Mouse (Mus musculus): ENCODE data around the gene Rbm26. TPM values are rescaled to one million over a fixed set of nuclear protein-coding genes. Genes with fewer than 3 reads are reported as not detected.

Gene Rbm26
- polyA plus RNA-seq, 1 experiment from 2014 or later, result 19.2 TPM

- WGBS (ENCODE audit: insufficient replicate concordance), result 54% methylated on average over 8 of the region's 8 CpGs
- H3K9me3 ChIP-seq (replicated peaks), result no peaks in the 10 kb centered on the region
These were observed 92.3 kb downstream of the Rbm26 start for GRCm38 (mm10) chr14:105084757-105085330.

DNA sequence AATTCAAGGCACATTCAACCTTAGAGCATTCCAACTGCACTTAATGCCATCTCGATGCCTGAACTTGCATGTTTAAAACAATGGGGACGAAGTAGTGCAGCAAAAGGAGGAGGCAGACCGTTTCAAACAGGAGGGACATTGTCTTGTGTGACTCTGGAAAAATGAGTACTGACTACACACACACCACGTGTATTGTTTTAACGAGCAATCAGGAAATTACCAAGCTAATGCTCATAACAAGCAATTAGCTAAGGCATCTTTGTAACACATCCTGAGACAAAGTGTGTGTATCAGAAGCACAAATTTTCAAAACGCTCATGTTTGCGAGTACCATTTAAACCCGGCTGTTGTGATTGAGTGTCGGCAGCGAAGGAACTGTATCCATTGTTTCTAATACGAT is 93.0 kb downstream of the Rbm26 start:
- H3K9me3 ChIP-seq (replicated peaks), result no peaks in the 10 kb centered on the region
- no peak overlapping the region for H3K27ac ChIP-seq
- H3K9ac ChIP-seq, result no peak overlapping the region
- no peaks in the 10 kb centered on the region for H3K4me1 ChIP-seq
- H3K27me3 ChIP-seq (replicated peaks), result no peaks in the 10 kb centered on the region
- ATAC-seq, result no peak
- WGBS (ENCODE audit: insufficient replicate concordance), result 76% methylated on average over 11 of the region's 11 CpGs
- H3K36me3 ChIP-seq, result no peaks in the 10 kb centered on the region
- no peak overlapping the region for H3K4me3 ChIP-seq
- no peak overlapping the region for H3K4me2 ChIP-seq

More at GRCm38 (mm10) chr14:105084757-105085330, 92.3 kb downstream of the Rbm26 start:
- Histone ChIP-seq H3K9ac (no peak overlapping the region), H3K27ac (no peak overlapping the region), H3K36me3 (no peaks in the 10 kb centered on the region), H3K27me3 (replicated peaks) (no peaks in the 10 kb centered on the region), H3K4me2 (no peak overlapping the region), H3K4me1 (no peaks in the 10 kb centered on the region), H3K4me3 (no peak overlapping the region)
- ATAC-seq, result no peak

DNA sequence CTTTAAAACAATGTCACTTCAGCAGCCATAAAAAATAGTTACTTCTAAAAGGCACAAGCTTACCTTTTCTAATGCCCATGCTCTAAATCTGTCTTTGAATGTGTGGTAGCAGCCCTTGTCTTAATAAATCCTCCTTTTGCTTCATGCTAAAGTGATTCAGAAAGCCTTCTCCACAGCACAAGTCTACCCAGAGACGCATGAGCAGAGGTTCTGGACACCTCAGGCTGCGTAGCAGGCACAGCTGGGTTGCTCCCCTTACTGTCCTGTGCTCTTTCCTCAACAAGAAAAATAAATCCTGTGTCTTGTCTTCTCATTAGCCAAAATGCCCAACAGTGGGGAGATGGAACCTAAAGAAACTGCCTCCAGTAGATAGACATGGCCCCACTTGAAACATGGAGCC is 102.4 kb downstream of the Rbm26 start:
- Histone ChIP-seq H3K27me3 (replicated peaks) (no peaks in the 10 kb centered on the region), H3K9me3 (replicated peaks) (no peaks in the 10 kb centered on the region)
- 80% methylated on average over 2 of the region's 2 CpGs for WGBS (ENCODE audit: insufficient replicate concordance)

DNA sequence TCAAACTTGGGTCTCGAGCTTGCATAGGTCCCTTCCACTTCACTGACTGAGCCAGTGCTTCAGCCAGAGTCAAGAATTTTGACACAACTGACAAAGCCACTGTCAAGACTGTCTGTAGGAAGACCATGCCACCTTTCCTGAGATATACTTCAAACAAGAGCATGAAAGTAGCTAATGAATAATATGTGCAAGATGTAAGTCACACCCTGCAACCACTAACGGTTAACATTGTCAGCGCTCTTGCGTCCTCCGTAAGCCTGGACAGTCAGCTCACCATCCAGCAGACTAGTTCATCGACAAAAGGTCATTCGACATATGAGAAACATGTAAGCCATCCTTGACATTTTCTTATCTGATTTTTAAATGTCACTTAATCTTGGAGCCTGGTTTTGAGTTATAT is 102.8 kb downstream of the Rbm26 start:
- no peaks in the 10 kb centered on the region for H3K9me3 ChIP-seq (replicated peaks)
- no peak overlapping the region for H3K27ac ChIP-seq
- no peaks in the 10 kb centered on the region for H3K4me1 ChIP-seq
- ATAC-seq, result no peak
- H3K4me3 ChIP-seq, result no peak overlapping the region
- no peak overlapping the region for H3K9ac ChIP-seq
- H3K4me2 ChIP-seq, result no peak overlapping the region
- H3K27me3 ChIP-seq (replicated peaks), result no peaks in the 10 kb centered on the region
- WGBS (ENCODE audit: insufficient replicate concordance), result 84% methylated on average over 7 of the region's 7 CpGs
- H3K36me3 ChIP-seq, result no peaks in the 10 kb centered on the region

More for the DNA sequence above, 102.4 kb downstream of the Rbm26 start:
- ATAC-seq, result no peak
- H3K27ac ChIP-seq, result no peak overlapping the region
- H3K9ac ChIP-seq, result no peak overlapping the region
- no peak overlapping the region for H3K4me2 ChIP-seq
- no peaks in the 10 kb centered on the region for H3K36me3 ChIP-seq
- H3K4me3 ChIP-seq, result no peak overlapping the region
- H3K4me1 ChIP-seq, result no peaks in the 10 kb centered on the region

DNA sequence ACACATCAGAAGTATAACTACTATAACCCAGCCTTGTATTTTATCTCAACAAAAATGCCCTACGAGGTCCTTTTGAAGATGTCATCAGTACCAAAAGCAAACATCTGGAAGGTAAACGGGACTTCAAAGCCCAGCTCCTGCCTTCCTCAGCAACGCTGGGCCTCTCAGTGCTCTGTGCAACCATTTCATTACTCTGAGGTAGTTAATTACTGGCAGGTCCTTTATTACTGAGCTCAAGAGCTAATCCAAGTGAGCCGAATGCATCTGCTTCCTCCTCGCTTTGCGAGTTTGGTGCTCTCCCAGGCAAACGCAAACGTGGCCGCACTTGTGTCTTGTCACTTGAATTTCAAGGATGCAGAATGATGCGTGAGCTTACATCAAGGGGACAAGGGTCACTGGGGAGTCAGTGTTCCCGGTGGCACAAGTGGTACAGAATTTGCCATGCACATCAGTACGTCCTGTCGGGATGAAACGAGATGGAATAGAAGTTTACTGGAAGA is 106.1 kb downstream of the Rbm26 start:
- Histone ChIP-seq H3K4me2 (no peak overlapping the region), H3K27ac (no peak overlapping the region), H3K9ac (no peak overlapping the region), H3K27me3 (replicated peaks) (no peaks in the 10 kb centered on the region), H3K4me1 (no peaks in the 10 kb centered on the region), H3K36me3 (no peaks in the 10 kb centered on the region), H3K4me3 (no peak overlapping the region), H3K9me3 (replicated peaks) (no peaks in the 10 kb centered on the region)
- ATAC-seq, result no peak
- 68% methylated on average over 14 of the region's 14 CpGs for WGBS (ENCODE audit: insufficient replicate concordance)

DNA sequence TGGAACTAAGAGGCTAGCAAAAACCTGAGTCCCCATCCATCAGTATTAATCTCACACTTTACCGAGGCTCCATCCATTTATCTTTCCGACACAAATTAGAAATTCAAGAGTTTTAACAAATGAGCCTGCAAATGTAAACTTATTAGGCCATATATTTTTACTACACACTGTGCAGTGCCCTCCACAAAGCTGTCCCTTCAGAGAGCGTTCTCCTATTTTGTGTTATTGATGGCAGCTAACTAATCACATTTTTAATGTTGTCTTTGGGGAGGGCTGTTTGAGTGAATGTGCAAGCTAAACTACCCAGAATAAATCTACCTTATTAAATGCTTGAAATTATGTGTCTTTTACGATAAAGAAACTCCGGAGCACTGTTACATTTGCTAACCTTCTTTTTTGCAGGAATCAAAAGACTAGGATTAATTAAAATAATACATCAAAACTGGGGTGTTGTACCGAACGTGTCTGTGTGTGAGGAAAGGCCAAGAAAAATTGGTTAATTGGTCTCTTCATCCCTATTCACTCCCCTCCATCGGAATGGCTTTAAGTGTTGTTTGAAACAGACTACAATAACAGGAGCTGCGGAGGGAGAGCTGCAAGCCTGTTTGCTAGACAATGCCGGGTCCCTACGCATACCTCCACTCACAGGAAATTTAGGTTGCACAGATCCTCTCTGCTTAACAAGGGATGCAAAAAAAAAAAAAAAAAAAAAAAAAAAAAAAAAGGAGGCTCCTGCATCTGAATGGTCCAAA is 106.7 kb downstream of the Rbm26 start:
- H3K9ac ChIP-seq, result no peak overlapping the region
- no peaks in the 10 kb centered on the region for H3K9me3 ChIP-seq (replicated peaks)
- no peaks in the 10 kb centered on the region for H3K4me1 ChIP-seq
- WGBS (ENCODE audit: insufficient replicate concordance), result 68% methylated on average over 11 of the region's 11 CpGs
- no peak overlapping the region for H3K27ac ChIP-seq
- ATAC-seq, result no peak
- H3K27me3 ChIP-seq (replicated peaks), result no peaks in the 10 kb centered on the region
- H3K36me3 ChIP-seq, result no peaks in the 10 kb centered on the region
- no peak overlapping the region for H3K4me3 ChIP-seq
- H3K4me2 ChIP-seq, result no peak overlapping the region

- H3K27me3 ChIP-seq (replicated peaks), result no peaks in the 10 kb centered on the region
- ATAC-seq, result no peak
- no peaks in the 10 kb centered on the region for H3K4me1 ChIP-seq
- no peak overlapping the region for H3K4me2 ChIP-seq
- no peak overlapping the region for H3K4me3 ChIP-seq
- no peaks in the 10 kb centered on the region for H3K9me3 ChIP-seq (replicated peaks)
- 67% methylated on average over 5 of the region's 5 CpGs for WGBS (ENCODE audit: insufficient replicate concordance)
- H3K27ac ChIP-seq, result no peak overlapping the region
- H3K9ac ChIP-seq, result no peak overlapping the region
- H3K36me3 ChIP-seq, result no peaks in the 10 kb centered on the region
These were observed 109.1 kb downstream of the Rbm26 start for GRCm38 (mm10) chr14:105068060-105068459.

GRCm38 (mm10) chr14:105064243-105064642 is 112.9 kb downstream of the Rbm26 start:
- no peak overlapping the region for H3K9ac ChIP-seq

GRCm38 (mm10) chr14:105061230-105061629 is 115.9 kb downstream of the Rbm26 start:
- no peaks in the 10 kb centered on the region for H3K27me3 ChIP-seq (replicated peaks)
- no peak overlapping the region for H3K4me2 ChIP-seq
- H3K4me1 ChIP-seq, result no peaks in the 10 kb centered on the region
- 62% methylated on average over 2 of the region's 2 CpGs for WGBS (ENCODE audit: insufficient replicate concordance)
- H3K9ac ChIP-seq, result no peak overlapping the region
- H3K9me3 ChIP-seq (replicated peaks), result no peaks in the 10 kb centered on the region
- H3K4me3 ChIP-seq, result no peak overlapping the region
- ATAC-seq, result no peak
- H3K27ac ChIP-seq, result no peak overlapping the region
- no peaks in the 10 kb centered on the region for H3K36me3 ChIP-seq

More at GRCm38 (mm10) chr14:105064243-105064642, 112.9 kb downstream of the Rbm26 start:
- Histone ChIP-seq H3K4me1 (no peaks in the 10 kb centered on the region), H3K27ac (no peak overlapping the region), H3K36me3 (no peaks in the 10 kb centered on the region), H3K27me3 (replicated peaks) (no peaks in the 10 kb centered on the region), H3K9me3 (replicated peaks) (no peaks in the 10 kb centered on the region), H3K4me3 (no peak overlapping the region), H3K4me2 (no peak overlapping the region)
- no peak for ATAC-seq
- 47% methylated on average over 1 of the region's 1 CpGs for WGBS (ENCODE audit: insufficient replicate concordance)

DNA sequence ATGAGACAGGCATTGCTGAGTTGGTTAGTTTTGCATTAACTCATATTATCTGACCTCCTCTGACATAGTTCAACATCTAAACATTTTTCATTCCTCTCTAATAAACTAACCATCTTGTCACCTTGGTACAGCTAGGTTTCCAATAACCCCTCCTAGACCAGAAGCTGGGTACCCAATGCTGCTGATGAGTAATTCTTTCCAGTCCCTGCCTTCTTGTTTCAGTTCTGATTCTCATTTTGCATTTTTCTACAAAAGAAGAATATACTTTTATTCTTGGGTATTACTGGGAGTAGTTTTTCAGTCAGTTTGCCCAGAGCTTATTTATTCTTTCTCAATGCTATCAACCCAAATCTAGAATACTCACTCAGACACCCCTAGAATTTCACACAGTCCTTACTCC is 119.2 kb downstream of the Rbm26 start:
- H3K27ac ChIP-seq, result no peak overlapping the region
- no peaks in the 10 kb centered on the region for H3K4me1 ChIP-seq
- H3K27me3 ChIP-seq (replicated peaks), result no peaks in the 10 kb centered on the region
- H3K36me3 ChIP-seq, result no peaks in the 10 kb centered on the region
- no peak for ATAC-seq
- H3K4me3 ChIP-seq, result no peak overlapping the region
- no peaks in the 10 kb centered on the region for H3K9me3 ChIP-seq (replicated peaks)
- no peak overlapping the region for H3K9ac ChIP-seq
- no peak overlapping the region for H3K4me2 ChIP-seq

Measured in liver, embryonic 12.5 days (tissue).